Mouse (Mus musculus): ENCODE data around the gene Gdpd1. TPM values are rescaled to one million over a fixed set of nuclear protein-coding genes. Genes with fewer than 3 reads are reported as not detected.
A peak's percentile ranks its signal among the peaks of the same experiment; 100 is the strongest.
"Not testable (repeated sequence)": the region's sequence is repeated elsewhere in the genome, so short reads cannot be mapped to it uniquely, and the experiment has no call there.

Gene Gdpd1
- polyA plus RNA-seq, 1 experiment from 2014 or later = 23.7 TPM

GRCm38 (mm10) chr11:87062087-87062486 is 11.8 kb downstream of the Gdpd1 start:
- Histone ChIP-seq H3K27me3 (replicated peaks) (no peaks in the 10 kb centered on the region), H3K4me1 (replicated peaks) (0 out of 2 replicates have a peak, but pooled peaks cover 2% of the 10 kb centered on the region), H3K9ac (no peak overlapping the region), H3K27ac (no peak overlapping the region), H3K4me2 (replicated peaks) (no peak overlapping the region), H3K4me3 (replicated peaks) (no peak overlapping the region), H3K36me3 (no peaks in the 10 kb centered on the region), H3K9me3 (no peaks in the 10 kb centered on the region)
- 44% methylated on average over 3 of the region's 3 CpGs for WGBS
- ATAC-seq = peak; percentile 73

GRCm38 (mm10) chr11:87060410-87060809 is 13.5 kb downstream of the Gdpd1 start:
- no peak for ATAC-seq
- no peaks in the 10 kb centered on the region for H3K36me3 ChIP-seq
- H3K9me3 ChIP-seq = no peaks in the 10 kb centered on the region
- 0 out of 2 replicates have a peak, but pooled peaks cover 2% of the 10 kb centered on the region for H3K4me1 ChIP-seq (replicated peaks)
- H3K27ac ChIP-seq = no peak overlapping the region
- no peak overlapping the region for H3K4me2 ChIP-seq (replicated peaks)
- H3K27me3 ChIP-seq (replicated peaks) = no peaks in the 10 kb centered on the region
- no peak overlapping the region for H3K4me3 ChIP-seq (replicated peaks)
- 95% methylated on average over 2 of the region's 2 CpGs for WGBS
- no peak overlapping the region for H3K9ac ChIP-seq

- H3K36me3 ChIP-seq = no peaks in the 10 kb centered on the region
- no peak overlapping the region for H3K9ac ChIP-seq
- no peaks in the 10 kb centered on the region for H3K27me3 ChIP-seq (replicated peaks)
- no peak overlapping the region for H3K27ac ChIP-seq
- no peaks in the 10 kb centered on the region for H3K9me3 ChIP-seq
- H3K4me3 ChIP-seq (replicated peaks) = no peak overlapping the region
- H3K4me1 ChIP-seq (replicated peaks) = no peaks in the 10 kb centered on the region
- no peak overlapping the region for H3K4me2 ChIP-seq (replicated peaks)
- ATAC-seq = no peak
- WGBS = 71% methylated on average over 6 of the region's 6 CpGs
Observed at GRCm38 (mm10) chr11:87056286-87056685, 17.6 kb downstream of the Gdpd1 start.

- not testable (repeated sequence) for H3K4me1 ChIP-seq (replicated peaks); H3K27me3 ChIP-seq (replicated peaks); H3K4me2 ChIP-seq (replicated peaks); H3K27ac ChIP-seq; H3K36me3 ChIP-seq; H3K9ac ChIP-seq; H3K9me3 ChIP-seq; H3K4me3 ChIP-seq (replicated peaks)
- 84% methylated on average over 7 of the region's 7 CpGs for WGBS
- ATAC-seq = peak; percentile 67
Observed at GRCm38 (mm10) chr11:87048900-87049299, 25.0 kb downstream of the Gdpd1 start.

- H3K4me2 ChIP-seq (replicated peaks) = no peak overlapping the region
- no peaks in the 10 kb centered on the region for H3K4me1 ChIP-seq (replicated peaks)
- H3K27me3 ChIP-seq (replicated peaks) = no peaks in the 10 kb centered on the region
- no peak for ATAC-seq
- H3K27ac ChIP-seq = no peak overlapping the region
- H3K9ac ChIP-seq = no peak overlapping the region
- no peaks in the 10 kb centered on the region for H3K36me3 ChIP-seq
- H3K9me3 ChIP-seq = no peaks in the 10 kb centered on the region
- no peak overlapping the region for H3K4me3 ChIP-seq (replicated peaks)
- 81% methylated on average over 5 of the region's 5 CpGs for WGBS
Observed at GRCm38 (mm10) chr11:87046968-87047367, 26.9 kb downstream of the Gdpd1 start.

- WGBS = 87% methylated on average over 3 of the region's 3 CpGs
- Histone ChIP-seq H3K27me3 (replicated peaks) (no peaks in the 10 kb centered on the region), H3K4me3 (replicated peaks) (no peak overlapping the region), H3K4me2 (replicated peaks) (no peak overlapping the region), H3K27ac (no peak overlapping the region), H3K9ac (no peak overlapping the region), H3K36me3 (no peaks in the 10 kb centered on the region), H3K9me3 (no peaks in the 10 kb centered on the region), H3K4me1 (replicated peaks) (no peaks in the 10 kb centered on the region)
- ATAC-seq = no peak
Observed at GRCm38 (mm10) chr11:87043052-87043451, 30.8 kb downstream of the Gdpd1 start.

GRCm38 (mm10) chr11:87039307-87039963 is 34.4 kb downstream of the Gdpd1 start:
- peak; percentile 92 for ATAC-seq
- no peak overlapping the region for H3K27ac ChIP-seq

GRCm38 (mm10) chr11:87036180-87036579 is 37.7 kb downstream of the Gdpd1 start:
- H3K9me3 ChIP-seq = no peaks in the 10 kb centered on the region
- no peak overlapping the region for H3K9ac ChIP-seq
- no peaks in the 10 kb centered on the region for H3K27me3 ChIP-seq (replicated peaks)
- ATAC-seq = no peak
- H3K4me2 ChIP-seq (replicated peaks) = no peak overlapping the region
- no peak overlapping the region for H3K27ac ChIP-seq
- 67% methylated on average over 4 of the region's 4 CpGs for WGBS
- no peaks in the 10 kb centered on the region for H3K36me3 ChIP-seq
- no peaks in the 10 kb centered on the region for H3K4me1 ChIP-seq (replicated peaks)
- no peak overlapping the region for H3K4me3 ChIP-seq (replicated peaks)

More at GRCm38 (mm10) chr11:87039307-87039963, 34.4 kb downstream of the Gdpd1 start:
- 65% methylated on average over 9 of the region's 9 CpGs for WGBS
- Histone ChIP-seq H3K9ac (no peak overlapping the region), H3K9me3 (no peaks in the 10 kb centered on the region), H3K4me2 (replicated peaks) (no peak overlapping the region), H3K27me3 (replicated peaks) (no peaks in the 10 kb centered on the region), H3K4me3 (replicated peaks) (no peak overlapping the region), H3K4me1 (replicated peaks) (no peaks in the 10 kb centered on the region), H3K36me3 (no peaks in the 10 kb centered on the region)

GRCm38 (mm10) chr11:87028212-87028611 is 45.6 kb downstream of the Gdpd1 start:
- no peak for ATAC-seq
- Histone ChIP-seq H3K36me3 (no peaks in the 10 kb centered on the region), H3K27ac (no peak overlapping the region), H3K27me3 (replicated peaks) (no peaks in the 10 kb centered on the region), H3K9me3 (no peaks in the 10 kb centered on the region), H3K4me2 (replicated peaks) (no peak overlapping the region), H3K9ac (no peak overlapping the region), H3K4me3 (replicated peaks) (no peak overlapping the region), H3K4me1 (replicated peaks) (peaks cover 11% of the 10 kb centered on the region; the same call in 1 of the 2 replicates)
- 84% methylated on average over 3 of the region's 3 CpGs for WGBS

- 66% methylated on average over 9 of the region's 9 CpGs for WGBS
Observed at GRCm38 (mm10) chr11:87026096-87026875, 47.6 kb downstream of the Gdpd1 start.

GRCm38 (mm10) chr11:87025351-87025750 is 48.5 kb downstream of the Gdpd1 start:
- Histone ChIP-seq H3K9me3 (no peaks in the 10 kb centered on the region), H3K27ac (no peak overlapping the region)

More at GRCm38 (mm10) chr11:87026096-87026875, 47.6 kb downstream of the Gdpd1 start:
- no peak overlapping the region for H3K4me3 ChIP-seq (replicated peaks)
- no peaks in the 10 kb centered on the region for H3K27me3 ChIP-seq (replicated peaks)
- H3K9me3 ChIP-seq = no peaks in the 10 kb centered on the region
- H3K27ac ChIP-seq = 0 out of 2 replicates have a peak overlapping the region, but pooled peaks have one; percentile 15
- no peak overlapping the region for H3K4me2 ChIP-seq (replicated peaks)
- peaks cover 11% of the 10 kb centered on the region; the same call in 1 of the 2 replicates for H3K4me1 ChIP-seq (replicated peaks)
- ATAC-seq = peak; percentile 66
- H3K36me3 ChIP-seq = no peaks in the 10 kb centered on the region
- no peak overlapping the region for H3K9ac ChIP-seq

GRCm38 (mm10) chr11:87023240-87023639 is 50.6 kb downstream of the Gdpd1 start:
- H3K27ac ChIP-seq; H3K4me2 ChIP-seq (replicated peaks); H3K9ac ChIP-seq; H3K4me3 ChIP-seq (replicated peaks); H3K36me3 ChIP-seq; H3K9me3 ChIP-seq; H3K27me3 ChIP-seq (replicated peaks): not testable (repeated sequence)
- 67% methylated on average over 8 of the region's 8 CpGs for WGBS
- ATAC-seq = peak; percentile 17; the same call in 1 of the 2 replicates
- H3K4me1 ChIP-seq (replicated peaks) = peaks cover 11% of the 10 kb centered on the region; the same call in 1 of the 2 replicates

More at GRCm38 (mm10) chr11:87025351-87025750, 48.5 kb downstream of the Gdpd1 start:
- no peak overlapping the region for H3K4me3 ChIP-seq (replicated peaks)
- no peak overlapping the region for H3K9ac ChIP-seq
- H3K27me3 ChIP-seq (replicated peaks) = no peaks in the 10 kb centered on the region
- no peak overlapping the region for H3K4me2 ChIP-seq (replicated peaks)
- H3K36me3 ChIP-seq = no peaks in the 10 kb centered on the region
- WGBS = 54% methylated on average over 3 of the region's 3 CpGs
- no peak for ATAC-seq
- peaks cover 11% of the 10 kb centered on the region; the same call in 1 of the 2 replicates for H3K4me1 ChIP-seq (replicated peaks)
